Mouse (Mus musculus): ENCODE data around the gene Mtmr11. TPM values are rescaled to one million over a fixed set of nuclear protein-coding genes. Genes with fewer than 3 reads are reported as not detected.
"Not testable (repeated sequence)": the region's sequence is repeated elsewhere in the genome, so short reads cannot be mapped to it uniquely, and the experiment has no call there.

Gene Mtmr11
- total RNA-seq, 1 experiment from 2014 or later = 0.09 TPM

- ATAC-seq (replicated peaks; ENCODE audit: low read depth, poor library complexity, severe bottlenecking) = no peak
Measured at GRCm38 (mm10) chr3:96171583-96172196, 9.9 kb downstream of the Mtmr11 start.

GRCm38 (mm10) chr3:96172197-96173178 is 10.7 kb downstream of the Mtmr11 start, which contains the start of gene Sf3b4:
Gene Sf3b4 (plus strand): TSS chr3:96172332.
- peak; percentile 89 for ATAC-seq (replicated peaks; ENCODE audit: low read depth, poor library complexity, severe bottlenecking)

- no peak for ATAC-seq (replicated peaks; ENCODE audit: low read depth, poor library complexity, severe bottlenecking)
Measured at GRCm38 (mm10) chr3:96173185-96173584, 11.4 kb downstream of the Mtmr11 start.

GRCm38 (mm10) chr3:96174042-96174441 is 12.2 kb downstream of the Mtmr11 start:
- not testable (repeated sequence) for ATAC-seq (replicated peaks; ENCODE audit: low read depth, poor library complexity, severe bottlenecking)

GRCm38 (mm10) chr3:96175251-96175650 is 13.4 kb downstream of the Mtmr11 start:
- no peak for ATAC-seq (replicated peaks; ENCODE audit: low read depth, poor library complexity, severe bottlenecking)

- ATAC-seq (replicated peaks; ENCODE audit: low read depth, poor library complexity, severe bottlenecking) = no peak
Measured at GRCm38 (mm10) chr3:96178427-96178826, 16.6 kb downstream of the Mtmr11 start.

GRCm38 (mm10) chr3:96178902-96179301 is 17.1 kb downstream of the Mtmr11 start:
- ATAC-seq (replicated peaks; ENCODE audit: low read depth, poor library complexity, severe bottlenecking) = no peak

- ATAC-seq (replicated peaks; ENCODE audit: low read depth, poor library complexity, severe bottlenecking) = no peak
Measured at GRCm38 (mm10) chr3:96179531-96179930, 17.7 kb downstream of the Mtmr11 start.

GRCm38 (mm10) chr3:96180727-96181477 is 19.1 kb downstream of the Mtmr11 start, which contains the start of gene Sv2a:
Gene Sv2a (plus strand): TSS chr3:96181151.
- peak; percentile 59 for ATAC-seq (replicated peaks; ENCODE audit: low read depth, poor library complexity, severe bottlenecking)

- ATAC-seq (replicated peaks; ENCODE audit: low read depth, poor library complexity, severe bottlenecking) = no peak
Measured at GRCm38 (mm10) chr3:96181510-96182381, 19.9 kb downstream of the Mtmr11 start.

- no peak for ATAC-seq (replicated peaks; ENCODE audit: low read depth, poor library complexity, severe bottlenecking)
Measured at GRCm38 (mm10) chr3:96182382-96182776, 20.6 kb downstream of the Mtmr11 start.

GRCm38 (mm10) chr3:96192977-96193376 is 31.2 kb downstream of the Mtmr11 start:
- no peak for ATAC-seq (replicated peaks; ENCODE audit: low read depth, poor library complexity, severe bottlenecking)

GRCm38 (mm10) chr3:96194966-96195365 is 33.2 kb downstream of the Mtmr11 start:
- 0 out of 2 replicates have a peak, but pooled peaks have one; percentile 15 for ATAC-seq (replicated peaks; ENCODE audit: low read depth, poor library complexity, severe bottlenecking)

- ATAC-seq (replicated peaks; ENCODE audit: low read depth, poor library complexity, severe bottlenecking) = no peak
Measured at GRCm38 (mm10) chr3:96195616-96196313, 34.0 kb downstream of the Mtmr11 start.

GRCm38 (mm10) chr3:96196437-96197128 is 34.8 kb downstream of the Mtmr11 start:
- ATAC-seq (replicated peaks; ENCODE audit: low read depth, poor library complexity, severe bottlenecking) = no peak

- ATAC-seq (replicated peaks; ENCODE audit: low read depth, poor library complexity, severe bottlenecking) = peak; percentile 81
Measured at GRCm38 (mm10) chr3:96197129-96197749, 35.4 kb downstream of the Mtmr11 start.

- ATAC-seq (replicated peaks; ENCODE audit: low read depth, poor library complexity, severe bottlenecking) = peak; percentile 42
Measured at GRCm38 (mm10) chr3:96198181-96198580, 36.4 kb downstream of the Mtmr11 start.
